Mouse (Mus musculus) stomach, postnatal 0 days (tissue): ENCODE measurements around the gene Lmcd1.
A peak's percentile ranks its signal among the peaks of the same experiment; 100 is the strongest.

Experiments
- CTCF ChIP-seq: IDR thresholded peaks from 2 replicates; pipeline ENCODE4 v1.5.1; 2016; ENCODE audit warnings: antibody characterized with exemption, low read depth, mild to moderate bottlenecking, moderate library complexity
- EP300 ChIP-seq: optimal IDR thresholded peaks from 2 replicates; pipeline ENCODE3; 2016; ENCODE audit warnings: antibody characterized with exemption

DNA sequence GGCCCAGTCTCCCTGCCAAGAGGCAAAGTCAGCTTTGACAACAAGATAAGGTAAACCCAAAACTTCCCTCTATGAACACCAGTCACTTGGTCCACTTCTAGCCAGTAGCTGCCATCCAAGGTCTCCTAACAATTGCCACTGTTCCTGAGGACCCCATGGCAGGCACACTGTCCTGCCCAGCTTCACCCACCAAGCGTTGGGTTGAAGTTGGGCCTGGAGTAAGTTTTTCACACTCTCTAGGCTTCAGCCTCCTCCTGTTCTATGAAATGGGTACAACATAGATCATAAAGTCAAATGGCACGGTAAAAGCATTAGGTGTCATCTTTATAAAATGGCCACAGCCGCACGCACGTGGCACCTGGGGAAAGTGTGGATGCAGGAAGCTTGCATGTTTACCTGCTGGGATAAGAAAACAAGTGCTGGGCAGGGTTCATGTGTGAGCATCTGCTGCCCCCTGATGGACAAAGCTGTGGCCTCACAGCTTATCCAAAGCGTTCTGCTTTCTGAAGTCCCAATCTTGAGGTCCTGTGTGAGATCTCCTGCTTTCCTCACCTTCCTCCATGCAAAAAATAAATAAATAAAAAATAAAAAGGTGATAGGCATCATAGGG lies 88.9 kb downstream of the Lmcd1 start:
- TF ChIP-seq EP300 = no peak
- peak; percentile 87 for TF ChIP-seq CTCF
